In genomic region chr1:66226372-66227368, GRCm38 (mm10) we compare ENCODE assay signal across 9 mouse cellular contexts. TPM values are rescaled to one million over a fixed set of nuclear protein-coding genes. Genes with fewer than 3 reads are reported as not detected.
DNase-seq lines count a peak whose midpoint lies in the region; ATAC-seq lines count a peak whose summit lies in the region.
"Had no signal": no experiment of that assay in that cellular context is flagged by ENCODE, and none has a peak within 500 bp of the region (broad histone marks: within the 10 kb centered on the region; RNA-seq: fewer than 3 reads in every experiment).

No protein-coding gene starts in this region.

- no peaks in the 10 kb centered on the region for H3K4me1 ChIP-seq in hindbrain, embryonic 11.5 days (replicated peaks; ENCODE audit: control insufficient read depth, insufficient read depth, low read length)
- H3K4me1 ChIP-seq in hindbrain, embryonic 10.5 days (replicated peaks), result peaks cover 7% of the 10 kb centered on the region
- peaks cover 23% of the 10 kb centered on the region for H3K4me1 ChIP-seq in hindbrain, embryonic 12.5 days
- no peaks in the 10 kb centered on the region for H3K4me1 ChIP-seq in stomach, embryonic 16.5 days (ENCODE audit: control insufficient read depth, insufficient read depth, low read length)

- no peak overlapping the region for H3K4me3 ChIP-seq in hindbrain, embryonic 11.5 days (ENCODE audit: low read depth, low read length)
- no peak overlapping the region for H3K4me3 ChIP-seq in hindbrain, embryonic 10.5 days
- H3K4me3 ChIP-seq in hindbrain, embryonic 12.5 days, result no peak overlapping the region
- H3K4me3 ChIP-seq in stomach, embryonic 16.5 days (replicated peaks; ENCODE audit: low read length), result no peak overlapping the region

- no peak overlapping the region for H3K9ac ChIP-seq in hindbrain, embryonic 11.5 days (ENCODE audit: low read depth, low read length)
- H3K9ac ChIP-seq in hindbrain, embryonic 12.5 days, result no peak overlapping the region
- H3K9ac ChIP-seq in stomach, embryonic 16.5 days (ENCODE audit: low read length), result no peak overlapping the region

- no peaks in the 10 kb centered on the region for H3K36me3 ChIP-seq in hindbrain, embryonic 11.5 days (ENCODE audit: control insufficient read depth, insufficient read depth, low read length)
- no peaks in the 10 kb centered on the region for H3K36me3 ChIP-seq in hindbrain, embryonic 10.5 days
- H3K36me3 ChIP-seq in hindbrain, embryonic 12.5 days, result no peaks in the 10 kb centered on the region
- no peaks in the 10 kb centered on the region for H3K36me3 ChIP-seq in stomach, embryonic 16.5 days (ENCODE audit: control insufficient read depth, insufficient read depth, low read length)

- no peaks in the 10 kb centered on the region for H3K9me3 ChIP-seq in hindbrain, embryonic 11.5 days (ENCODE audit: control insufficient read depth, low read length)
- no peaks in the 10 kb centered on the region for H3K9me3 ChIP-seq in hindbrain, embryonic 10.5 days
- H3K9me3 ChIP-seq in hindbrain, embryonic 12.5 days (replicated peaks), result no peaks in the 10 kb centered on the region
- H3K9me3 ChIP-seq in stomach, embryonic 16.5 days (replicated peaks; ENCODE audit: control insufficient read depth, low read length), result no peaks in the 10 kb centered on the region

- H3K4me2 ChIP-seq in hindbrain, embryonic 11.5 days (replicated peaks; ENCODE audit: low read depth, low read length), result no peak overlapping the region
- H3K4me2 ChIP-seq in hindbrain, embryonic 12.5 days (replicated peaks), result no peak overlapping the region
- H3K4me2 ChIP-seq in stomach, embryonic 16.5 days (ENCODE audit: low read depth, low read length), result no peak overlapping the region

- DNase-seq in hindbrain, embryonic 11.5 days (ENCODE audit: low spot score), result no peak
- no peak for DNase-seq in hindbrain, embryonic 10.5 days (ENCODE audit: low spot score)
- peak; percentile 25 for DNase-seq in right cerebral cortex, postnatal 4 days
- no peak for DNase-seq in right cerebral cortex, postnatal 36 days (ENCODE audit: low spot score in 2 of 2)
- no peak for DNase-seq in embryo, embryonic 10 days (ENCODE audit: low spot score)
- DNase-seq: thymus, postnatal 36 days had no signal

- H3K27ac ChIP-seq in hindbrain, embryonic 11.5 days (ENCODE audit: low read depth, low read length), result no peak overlapping the region
- no peak overlapping the region for H3K27ac ChIP-seq in hindbrain, embryonic 10.5 days
- H3K27ac ChIP-seq in hindbrain, embryonic 12.5 days, result 0 out of 2 replicates have a peak overlapping the region, but pooled peaks have one; percentile 17
- no peak overlapping the region for H3K27ac ChIP-seq in stomach, embryonic 16.5 days (ENCODE audit: low read length)

- no peaks in the 10 kb centered on the region for H3K27me3 ChIP-seq in hindbrain, embryonic 11.5 days (ENCODE audit: control insufficient read depth, insufficient read depth, low read length)
- no peaks in the 10 kb centered on the region for H3K27me3 ChIP-seq in hindbrain, embryonic 10.5 days (ENCODE audit: insufficient read depth, poor library complexity, severe bottlenecking)
- H3K27me3 ChIP-seq in hindbrain, embryonic 12.5 days, result no peaks in the 10 kb centered on the region
- H3K27me3 ChIP-seq in stomach, embryonic 16.5 days (ENCODE audit: control insufficient read depth, insufficient read depth, low read length), result no peaks in the 10 kb centered on the region

- 66% methylated on average over 7 of the region's 7 CpGs for WGBS in hindbrain, embryonic 11.5 days
- WGBS in hindbrain, embryonic 10.5 days, result 78% methylated on average over 7 of the region's 7 CpGs
- WGBS in hindbrain, embryonic 12.5 days, result 51% methylated on average over 7 of the region's 7 CpGs
- WGBS in stomach, embryonic 16.5 days, result 39% methylated on average over 7 of the region's 7 CpGs

- ATAC-seq in hindbrain, embryonic 11.5 days (ENCODE audit: low FRiP score), result peak; percentile 54; the same call in 1 of the 2 replicates
- ATAC-seq in hindbrain, embryonic 12.5 days (ENCODE audit: low FRiP score), result peak; percentile 55
- ATAC-seq in stomach, embryonic 16.5 days (ENCODE audit: insufficient read depth, low FRiP score), result 0 out of 2 replicates have a peak, but pooled peaks have one; percentile 33
- ATAC-seq in activated CD4-positive, CD25-positive, alpha-beta regulatory T cell, adult 4 months, result no peak

RNA-seq across cellular contexts. Expression of gene Map2, which starts 51.6 kb away (rescaled TPM):
- 198 and 228 TPM in 2 replicates for polyA plus RNA-seq in hindbrain, embryonic 11.5 days (2014; fragmentation: Nextera tagmentation; extraction: Ambion mirVana)
- 78.8 and 164 TPM in 2 replicates for polyA plus RNA-seq in hindbrain, embryonic 10.5 days (2016; fragmentation: Nextera tagmentation; extraction: Ambion mirVana)
- polyA plus RNA-seq in hindbrain, embryonic 12.5 days (2016; fragmentation: Nextera tagmentation; extraction: Ambion mirVana), result 365 and 405 TPM in 2 replicates
- 17.8 and 19.8 TPM in 2 replicates for polyA plus RNA-seq in stomach, embryonic 16.5 days (2015; fragmentation: Nextera tagmentation; extraction: Ambion mirVana)
- 1 to 10 TPM; 4.0 to 4.1 TPM for polyA plus RNA-seq in activated CD4-positive, CD25-positive, alpha-beta regulatory T cell, adult 4 months (2017; shearing (Covaris generic))
